Mouse (Mus musculus) MEL (cell line): ENCODE measurements around the gene Nek8.

Experiments
- BHLHE40 ChIP-seq: IDR thresholded peaks from 2 replicates; pipeline ENCODE4 v1.6.1; 2012; ENCODE audit warnings: low read depth, mild to moderate bottlenecking, inconsistent platforms, low read length, improper control_type of control experiment, borderline replicate concordance
- CTCF ChIP-seq, 3 experiments: IDR thresholded peaks in 2 of 3; conservative IDR thresholded peaks in 1 of 3; 2 replicates each; pipeline ENCODE4 v1.5.1; 2011 to 2012; ENCODE audit warnings: low read length in 3 of 3, low read depth in 2 of 3, mild to moderate bottlenecking in 2 of 3, improper control_type of control experiment in 1 of 3, inconsistent platforms in 1 of 3, mixed read lengths in 1 of 3, moderate library complexity in 1 of 3; ENCODE audit not compliant: control insufficient read depth in 1 of 3, insufficient read depth in 1 of 3, poor library complexity in 1 of 3, severe bottlenecking in 1 of 3
- E2F4 ChIP-seq: IDR thresholded peaks from 2 replicates; pipeline ENCODE4 v1.6.1; 2011; ENCODE audit warnings: low read depth, low read length, improper control_type of control experiment, borderline replicate concordance
- MAFK ChIP-seq: IDR thresholded peaks from 2 replicates; pipeline ENCODE4 v1.6.1; 2011; ENCODE audit warnings: low read depth, mild to moderate bottlenecking, low read length, improper control_type of control experiment, borderline replicate concordance
- MAX ChIP-seq: IDR thresholded peaks from 2 replicates; pipeline ENCODE4 v1.6.1; 2011; ENCODE audit warnings: low read length, improper control_type of control experiment
- TBP ChIP-seq: IDR thresholded peaks from 2 replicates; pipeline ENCODE4 v1.8.0; 2011; ENCODE audit warnings: low read depth, low read length, improper control_type of control experiment
- USF2 ChIP-seq, 2 experiments: IDR thresholded peaks; 2 replicates each; pipeline ENCODE4 v1.6.1; 2011 to 2012; ENCODE audit warnings: improper control_type of control experiment in 2 of 2, low read length in 2 of 2, borderline replicate concordance in 1 of 2, inconsistent platforms in 1 of 2, low read depth in 1 of 2, mild to moderate bottlenecking in 1 of 2; ENCODE audit not compliant: insufficient read depth in 1 of 2

DNA sequence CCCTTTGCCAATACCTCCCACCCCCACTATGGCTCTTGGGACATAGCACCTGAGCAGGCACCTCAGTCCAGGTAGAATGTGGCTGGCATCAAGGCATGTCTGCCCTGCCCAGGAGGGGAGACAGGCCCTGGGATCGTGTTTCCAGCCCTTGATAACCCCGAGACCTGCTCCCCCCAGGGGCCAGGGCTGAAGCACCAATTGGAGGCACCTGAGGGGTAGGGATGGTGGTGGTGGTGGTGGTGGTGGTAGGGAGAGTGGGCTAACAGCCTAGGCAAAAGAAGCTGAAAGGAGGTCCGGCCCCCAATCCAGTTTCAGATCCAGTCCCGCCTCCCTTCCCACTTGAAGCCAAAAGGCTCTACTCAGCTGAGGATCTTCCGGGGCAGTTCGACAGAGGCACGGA is 16.9 kb downstream of the Nek8 start:
- TF ChIP-seq USF2 (IDR thresholded peaks at IDR 0.05; ENCODE audit: borderline replicate concordance in 1 of 2, insufficient read depth in 1 of 2, low read depth in 1 of 2, low read length in 2 of 2) (no peak), MAX (no peak), CTCF (IDR thresholded peaks at IDR 0.05 in 2 of 3, conservative IDR thresholded peaks at IDR 0.05 in 1 of 3; ENCODE audit: control insufficient read depth in 1 of 3, insufficient read depth in 1 of 3, low read depth in 2 of 3, low read length in 3 of 3, poor library complexity in 1 of 3, severe bottlenecking in 1 of 3) (no peak), E2F4 (no peak), TBP (no peak), MAFK (no peak), BHLHE40 (no peak)
